Mouse (Mus musculus) kidney, adult 9 months (tissue): ENCODE measurements around the gene Gm3327.
"Not testable (repeated sequence)": the region's sequence is repeated elsewhere in the genome, so short reads cannot be mapped to it uniquely, and the experiment has no call there.

Source experiments
- DNase-seq: peaks from one replicate; pipeline ENCODE4 v3.0.0; 2022

Gene Gm3327

DNA sequence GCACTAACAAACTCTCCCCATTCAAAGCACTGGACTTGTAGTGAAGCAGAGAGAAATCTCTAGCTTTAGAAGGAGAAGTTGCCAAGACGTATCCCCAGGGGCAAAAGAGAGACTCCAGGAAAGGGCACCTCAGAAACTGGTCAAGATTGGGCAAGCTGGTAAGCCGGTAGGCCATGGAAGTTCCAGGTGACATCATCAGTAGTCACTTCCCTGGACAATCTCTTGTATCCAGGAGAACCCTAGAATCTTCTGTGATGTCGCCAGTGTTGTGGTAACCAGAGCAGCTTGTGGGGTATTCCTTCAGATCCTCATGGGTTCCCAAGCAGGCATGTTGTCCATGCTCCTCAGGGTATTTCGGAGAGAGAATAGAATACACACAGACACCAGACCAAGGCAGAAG is at the start of gene Gm3327:
TSS of gene Gm3327 (plus strand) at position 301 of the 400 bp plus-strand sequence.
- not testable (repeated sequence) for DNase-seq

DNA sequence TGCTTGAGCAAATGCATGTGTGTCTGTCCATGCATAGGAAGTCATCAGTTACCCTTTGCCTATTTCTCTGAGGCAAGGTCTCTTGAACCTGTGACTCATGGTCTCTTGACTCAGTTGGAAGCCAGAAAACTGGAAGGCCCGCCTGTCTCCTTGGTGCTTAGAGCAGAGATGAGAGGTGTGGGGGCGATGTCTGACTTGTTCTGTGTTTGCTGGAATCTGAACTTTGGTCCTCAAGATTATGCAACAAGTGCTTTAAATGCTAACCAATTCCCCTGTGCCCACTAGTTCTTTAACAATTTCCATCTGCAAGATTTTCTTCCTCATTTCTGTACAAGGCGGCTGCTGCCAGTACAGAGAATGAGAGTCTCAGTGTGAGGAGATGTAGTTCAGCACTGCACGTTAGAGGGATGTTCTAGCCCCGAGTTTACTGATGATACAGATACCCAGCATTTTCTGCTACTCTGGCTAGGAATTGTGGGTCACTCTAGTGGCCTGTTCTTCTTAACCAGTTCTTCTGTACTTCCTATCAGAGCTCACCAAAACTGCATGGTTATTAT is 45.8 kb upstream of the Gm3327 start:
- peak; percentile 56 for DNase-seq

DNA sequence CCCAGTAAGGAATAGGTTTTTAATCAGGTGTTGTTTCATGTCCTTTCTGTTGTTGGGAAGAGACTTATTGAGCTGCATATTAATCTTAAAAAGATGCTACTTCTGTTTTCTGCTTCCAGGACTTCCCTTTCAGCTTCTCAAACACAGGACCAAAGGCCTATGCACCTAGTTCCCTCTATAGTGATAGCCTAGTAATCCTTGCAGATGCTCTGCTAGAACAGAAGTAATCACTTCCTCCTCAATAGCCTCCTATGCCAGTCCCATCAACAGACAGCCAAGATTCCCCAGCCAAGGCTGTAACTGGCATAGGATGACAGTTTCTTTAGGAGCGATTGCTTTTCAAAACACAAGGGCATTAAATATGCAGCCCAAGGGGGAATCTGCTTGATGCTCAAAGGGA is 37.1 kb upstream of the Gm3327 start:
- not testable (repeated sequence) for DNase-seq

DNA sequence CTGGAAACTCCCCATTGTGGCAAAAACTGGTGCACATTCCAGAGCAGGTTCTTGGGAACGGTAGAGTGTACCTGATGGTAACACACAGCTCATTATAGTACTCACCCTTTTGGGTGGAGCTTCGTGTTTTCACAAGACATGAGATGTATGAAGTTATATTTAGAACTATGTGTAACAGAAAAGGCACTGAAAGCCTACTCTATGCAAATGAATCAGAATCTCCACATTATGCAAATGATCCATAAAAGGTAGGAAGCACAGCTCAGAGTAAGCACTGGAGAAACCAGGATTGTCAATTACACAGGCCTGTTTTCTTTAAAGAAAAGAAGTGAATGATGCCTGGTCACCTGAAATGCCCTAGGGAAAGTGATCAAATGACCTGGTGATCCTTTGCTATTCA is 36.1 kb upstream of the Gm3327 start:
- DNase-seq: not testable (repeated sequence)

DNA sequence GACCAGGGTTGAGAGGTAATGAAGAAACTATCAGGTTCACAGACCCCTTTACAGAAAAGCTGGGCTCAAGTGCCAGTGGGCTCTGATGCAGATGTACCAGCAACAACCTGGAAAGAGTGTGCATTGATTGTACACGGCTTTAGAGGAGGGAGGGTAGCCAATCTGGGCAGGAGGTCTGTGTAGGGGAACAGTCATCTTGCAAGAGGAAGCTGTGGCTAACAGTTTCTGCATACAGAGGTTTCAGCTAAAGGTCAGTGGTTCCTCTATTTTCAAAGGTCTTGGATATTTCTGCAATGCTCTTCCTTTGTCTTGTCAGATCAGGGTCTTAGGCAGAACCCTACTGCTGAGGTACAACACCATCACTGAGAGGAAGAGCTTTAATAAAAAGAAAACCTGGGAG is 32.1 kb upstream of the Gm3327 start:
- not testable (repeated sequence) for DNase-seq

DNA sequence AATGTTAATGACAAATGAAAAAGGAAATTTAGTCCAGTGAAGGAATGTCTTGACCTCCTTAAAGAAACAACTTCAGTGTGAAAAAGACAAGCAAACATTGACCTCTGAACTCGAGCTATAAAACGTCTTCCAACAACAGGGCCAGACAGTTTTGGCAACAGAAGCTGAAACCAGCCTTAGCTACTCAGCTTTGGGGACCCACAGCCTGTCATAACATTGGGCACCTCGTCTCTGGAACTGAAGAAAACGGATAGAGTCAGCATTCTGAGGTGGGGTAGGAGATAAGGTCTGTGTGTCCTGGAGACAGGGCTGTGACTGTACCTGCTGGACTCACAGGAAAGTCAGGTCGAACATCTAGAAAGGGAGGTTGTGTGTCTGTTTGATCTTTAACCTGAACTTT is 29.2 kb upstream of the Gm3327 start:
- not testable (repeated sequence) for DNase-seq

DNA sequence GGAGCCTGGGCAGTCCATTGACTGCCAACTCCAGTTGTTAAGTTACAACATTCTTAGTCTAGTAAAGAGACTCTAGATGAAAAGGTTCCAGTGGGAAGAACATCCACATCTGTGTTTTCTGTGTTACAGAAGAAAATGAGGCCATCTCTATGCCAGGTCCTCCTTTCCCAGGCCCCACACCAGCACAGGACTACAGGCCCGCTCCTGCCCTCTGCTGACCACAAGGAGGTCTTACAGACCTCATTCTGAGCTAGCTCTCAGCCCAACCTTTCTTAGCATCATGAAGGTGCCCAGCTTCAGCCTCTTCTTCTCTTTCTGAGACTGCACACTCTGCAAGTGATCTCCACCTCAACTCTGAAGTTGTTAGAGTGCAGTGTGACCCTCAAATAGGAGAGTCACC is 23.6 kb upstream of the Gm3327 start:
- DNase-seq: not testable (repeated sequence)

DNA sequence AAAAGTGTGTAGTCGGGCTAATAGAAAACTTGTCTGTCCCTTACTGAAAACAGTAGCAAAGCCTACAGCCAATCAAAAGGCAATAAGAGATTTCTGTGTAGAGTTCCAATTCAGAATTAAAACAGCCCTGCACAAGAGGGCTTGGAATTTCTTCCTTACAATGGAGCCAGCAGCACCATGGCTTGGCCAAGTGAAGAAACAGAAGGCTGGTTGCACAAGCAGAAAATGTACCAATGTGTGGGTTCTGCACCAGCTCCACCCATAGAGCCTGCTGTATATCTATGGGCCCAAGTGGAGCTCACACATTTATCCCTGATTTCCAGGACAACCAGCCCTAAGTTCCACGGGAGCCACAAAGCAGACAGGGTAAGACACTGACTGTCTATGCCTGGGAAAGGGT is 21.3 kb upstream of the Gm3327 start, which contains the start of gene Ear2:
TSS of gene Ear2 (plus strand) at position 301 of the 400 bp plus-strand sequence.
- not testable (repeated sequence) for DNase-seq

DNA sequence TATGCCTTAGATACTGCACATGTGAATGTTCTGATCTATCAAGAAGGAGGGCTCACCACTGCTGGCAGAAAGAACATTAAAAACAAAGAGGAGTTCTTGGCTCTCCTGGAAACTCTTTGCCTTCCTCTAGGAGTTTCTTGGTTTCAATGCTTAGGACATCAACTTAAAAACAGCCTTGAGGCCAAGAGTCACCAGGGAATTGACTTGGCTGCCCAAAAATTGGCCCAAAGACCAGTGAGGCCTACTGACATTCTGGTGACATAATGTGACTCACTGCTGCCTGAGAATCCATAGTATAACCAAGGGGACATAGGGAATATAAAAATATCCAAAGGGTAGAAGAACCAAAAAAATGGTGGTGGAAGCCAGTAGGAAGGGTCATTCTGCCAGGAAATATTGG is 12.7 kb upstream of the Gm3327 start:
- DNase-seq: no peak
